Mouse (Mus musculus) lung, postnatal 0 days (tissue): ENCODE data around the gene Mettl8.

Experiments used
- CTCF ChIP-seq: IDR thresholded peaks from 2 replicates; pipeline ENCODE4 v1.5.1; 2016; ENCODE audit warnings: antibody characterized with exemption, mild to moderate bottlenecking
- EP300 ChIP-seq: IDR thresholded peaks from 2 replicates; pipeline ENCODE4 v1.6.1; 2016; ENCODE audit warnings: antibody characterized with exemption, mild to moderate bottlenecking, control low read depth

- peak; percentile 64 for TF ChIP-seq CTCF
- TF ChIP-seq EP300 = no peak
Measured at GRCm38 (mm10) chr2:71055300-71056114, at the start of gene Mettl8, which contains the start of gene Dcaf17.
